Mouse (Mus musculus): ENCODE measurements around the gene Rab21. TPM values are rescaled to one million over a fixed set of nuclear protein-coding genes. Genes with fewer than 3 reads are reported as not detected.

Rab21 gene
- polyA plus RNA-seq, 1 experiment from 2014 or later = 6.7 TPM

DNA sequence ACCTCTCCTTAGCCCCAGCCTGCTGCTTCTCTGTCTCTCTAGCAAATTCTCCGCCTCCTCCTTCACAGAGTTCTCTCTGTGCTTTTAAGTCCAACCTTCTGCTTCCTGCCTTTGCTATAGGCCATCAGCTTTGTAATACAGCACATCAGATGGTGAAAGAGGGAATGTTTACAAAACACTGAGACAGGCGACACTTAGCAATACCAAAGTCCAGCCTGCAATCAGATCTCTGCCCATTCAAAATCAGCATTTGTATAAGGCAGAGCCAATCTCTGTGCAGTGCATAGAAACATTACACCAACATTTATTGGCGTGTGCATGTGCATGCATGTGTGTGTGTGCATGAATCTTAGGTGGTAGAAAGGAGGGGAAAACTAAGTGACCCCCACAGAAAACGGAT is 77.5 kb downstream of the Rab21 start:
- peaks cover 37% of the 10 kb centered on the region for H3K36me3 ChIP-seq
- no peak overlapping the region for H3K4me3 ChIP-seq (replicated peaks)
- no peaks in the 10 kb centered on the region for H3K4me1 ChIP-seq (replicated peaks)
- H3K9me3 ChIP-seq = no peaks in the 10 kb centered on the region
- no peaks in the 10 kb centered on the region for H3K27me3 ChIP-seq
- no peak overlapping the region for H3K27ac ChIP-seq
- ATAC-seq = no peak
- 94% methylated on average over 4 of the region's 4 CpGs for WGBS
- H3K9ac ChIP-seq (replicated peaks) = no peak overlapping the region
- H3K4me2 ChIP-seq (replicated peaks) = no peak overlapping the region

Other genes starting within 250 kb of the Rab21 start
- gene Tph2, start 130.6 kb downstream of the Rab21 start, polyA plus RNA-seq (2015; fragmentation: Nextera tagmentation; extraction: Ambion mirVana) = 2.2 and 7.8 TPM in 2 replicates
- 36.5 and 42.5 TPM in 2 replicates for gene Tbc1d15, start 64.1 kb downstream of the Rab21 start, polyA plus RNA-seq (2015; fragmentation: Nextera tagmentation; extraction: Ambion mirVana)
- gene Tmem19, start 46.9 kb upstream of the Rab21 start, polyA plus RNA-seq (2015; fragmentation: Nextera tagmentation; extraction: Ambion mirVana) = 41.9 and 43.4 TPM in 2 replicates
- gene Thap2, start 68.8 kb upstream of the Rab21 start, polyA plus RNA-seq (2015; fragmentation: Nextera tagmentation; extraction: Ambion mirVana) = 30.2 and 36.1 TPM in 2 replicates
- gene Zfc3h1, start 69.4 kb upstream of the Rab21 start, polyA plus RNA-seq (2015; fragmentation: Nextera tagmentation; extraction: Ambion mirVana) = 21.4 and 24.6 TPM in 2 replicates